Mouse (Mus musculus) brain, embryonic 14.5 days (tissue): ENCODE results near the gene Mettl24.

Experiments
- CTCF ChIP-seq: fragments of 200-500 bp; IDR thresholded peaks from 2 replicates; pipeline ENCODE4 v1.5.1; 2012; ENCODE audit warnings: inconsistent platforms, mild to moderate bottlenecking, moderate library complexity, borderline replicate concordance; ENCODE audit not compliant: insufficient read depth, insufficient read length; ENCODE audit errors: extremely low read depth
- POLR2A ChIP-seq: fragments of 200-500 bp; IDR thresholded peaks from 2 replicates; pipeline ENCODE4 v1.6.1; 2012; ENCODE audit warnings: mild to moderate bottlenecking, inconsistent platforms, borderline replicate concordance; ENCODE audit not compliant: poor library complexity, insufficient read depth, insufficient read length, severe bottlenecking; ENCODE audit errors: extremely low read depth

DNA sequence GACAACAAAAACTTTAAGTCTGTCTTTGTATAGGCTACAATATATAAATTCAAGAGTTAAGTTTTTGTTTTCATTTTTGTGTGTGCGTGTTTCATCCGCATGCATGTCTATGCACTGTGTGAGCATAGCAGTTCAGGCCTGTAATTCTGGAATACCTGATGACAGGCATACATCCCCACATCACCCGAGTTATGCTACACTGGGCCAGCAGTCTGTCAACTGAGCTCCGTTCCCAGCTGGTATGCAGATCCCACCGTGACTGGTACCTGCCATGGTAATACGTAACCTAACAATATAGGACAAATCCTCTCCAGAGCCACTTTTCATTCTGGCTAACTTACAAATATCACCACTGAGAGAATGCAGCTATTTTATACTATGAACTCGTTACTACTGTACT, 173.6 kb downstream of the Mettl24 start:
- TF ChIP-seq POLR2A (no peak), CTCF (no peak)
